Mouse (Mus musculus) testis, adult 2 months (tissue): ENCODE data around the gene Hist4h4. TPM values are rescaled to one million over a fixed set of nuclear protein-coding genes. Genes with fewer than 3 reads are reported as not detected.

ENCODE experiments used
- H3K27ac ChIP-seq: fragments of 200-500 bp; 2 replicates; pipeline ENCODE4 v1.5.1; 2012; ENCODE audit warnings: low read depth, low read length; ENCODE audit not compliant: control insufficient read depth, insufficient read depth
- H3K27me3 ChIP-seq: fragments of 200-500 bp; 2 replicates; pipeline ENCODE4 v1.6.1; 2012; ENCODE audit warnings: mild to moderate bottlenecking, low read length, moderate library complexity; ENCODE audit not compliant: control insufficient read depth, insufficient read depth
- H3K36me3 ChIP-seq: fragments of 200-500 bp; 2 replicates; pipeline ENCODE4 v1.6.1; 2012; ENCODE audit warnings: mild to moderate bottlenecking, low read length; ENCODE audit not compliant: control insufficient read depth, insufficient read depth
- H3K4me1 ChIP-seq: fragments of 200-500 bp; 2 replicates; pipeline ENCODE4 v1.6.1; 2012; ENCODE audit warnings: low read length; ENCODE audit not compliant: control insufficient read depth, insufficient read depth
- H3K4me3 ChIP-seq: fragments of 200-500 bp; 2 replicates; pipeline ENCODE4 v1.5.1; 2012; ENCODE audit warnings: low read depth, mild to moderate bottlenecking, low read length, moderate library complexity, mixed read lengths; ENCODE audit not compliant: control insufficient read depth
- CTCF ChIP-seq: fragments of 200-500 bp; IDR thresholded peaks from 2 replicates; pipeline ENCODE4 v1.5.1; 2012; ENCODE audit warnings: low read depth, mild to moderate bottlenecking, inconsistent platforms, low read length, moderate library complexity; ENCODE audit not compliant: control insufficient read depth, insufficient read depth, insufficient replicate concordance
- POLR2A ChIP-seq: fragments of 200-500 bp; IDR thresholded peaks from 2 replicates; pipeline ENCODE4 v1.6.1; 2012; ENCODE audit warnings: low read depth, mild to moderate bottlenecking, inconsistent platforms, low read length, moderate library complexity; ENCODE audit not compliant: control insufficient read depth
- polyA plus RNA-seq: library from polyadenylated mRNA; depleted of rRNA; stranded (reverse); fragments of >200 nt; gene quantifications from 2 replicates; pipeline ENCODE4 v1.2.3, GENCODE M21; 2012; rRNA removed

Hist4h4 gene
- polyA plus RNA-seq, 1 experiment: 0.96 TPM

- H3K27me3 ChIP-seq: no peaks in the 10 kb centered on the region
- peaks cover 7% of the 10 kb centered on the region for H3K4me1 ChIP-seq
- TF ChIP-seq POLR2A: no peak
- no peak for TF ChIP-seq CTCF
- no peaks in the 10 kb centered on the region for H3K36me3 ChIP-seq
- H3K27ac ChIP-seq: no peak within 1 kb of the TSS
- H3K4me3 ChIP-seq: peak within 1 kb of the TSS; percentile 2
These were observed 22.7 kb downstream of the Hist4h4 start, which contains the start of gene Gucy2c for GRCm38 (mm10) chr6:136781377-136781986. Gene Gucy2c, minus strand, starts transcription at chr6:136781765.

- Histone ChIP-seq H3K36me3 (no peaks in the 10 kb centered on the region), H3K4me1 (peaks cover 5% of the 10 kb centered on the region), H3K27me3 (no peaks in the 10 kb centered on the region), H3K27ac (no peak overlapping the region), H3K4me3 (no peak overlapping the region)
- TF ChIP-seq CTCF: no peak
- TF ChIP-seq POLR2A: no peak
These were observed 27.8 kb downstream of the Hist4h4 start for GRCm38 (mm10) chr6:136776392-136776791.

- no peak for TF ChIP-seq POLR2A
- TF ChIP-seq CTCF: no peak
- Histone ChIP-seq H3K27me3 (no peaks in the 10 kb centered on the region), H3K27ac (no peak overlapping the region), H3K36me3 (no peaks in the 10 kb centered on the region), H3K4me3 (no peak overlapping the region), H3K4me1 (no peaks in the 10 kb centered on the region)
These were observed 34.4 kb downstream of the Hist4h4 start for GRCm38 (mm10) chr6:136769859-136770258.

- Histone ChIP-seq H3K4me3 (no peak overlapping the region), H3K27ac (no peak overlapping the region), H3K36me3 (no peaks in the 10 kb centered on the region), H3K4me1 (no peaks in the 10 kb centered on the region), H3K27me3 (no peaks in the 10 kb centered on the region)
- TF ChIP-seq CTCF (no peak), POLR2A (no peak)
These were observed 35.1 kb downstream of the Hist4h4 start for GRCm38 (mm10) chr6:136769143-136769542.

- TF ChIP-seq POLR2A (no peak), CTCF (no peak)
- H3K27ac ChIP-seq: no peak overlapping the region
- no peaks in the 10 kb centered on the region for H3K36me3 ChIP-seq
- H3K4me3 ChIP-seq: no peak overlapping the region
- H3K27me3 ChIP-seq: no peaks in the 10 kb centered on the region
- H3K4me1 ChIP-seq: no peaks in the 10 kb centered on the region
These were observed 40.3 kb downstream of the Hist4h4 start for GRCm38 (mm10) chr6:136763912-136764311.

Other genes starting within 250 kb of the Hist4h4 start
- gene Plbd1, start 142.5 kb downstream of the Hist4h4 start, polyA plus RNA-seq: 47.4 and 53.7 TPM in 2 replicates
- 0.16 and 0.33 TPM in 2 replicates for gene Gucy2c, start 22.6 kb downstream of the Hist4h4 start, polyA plus RNA-seq
- 34.2 and 47.7 TPM in 2 replicates for gene H2afj, start 3.8 kb upstream of the Hist4h4 start, polyA plus RNA-seq
- gene BC049715, start 23.2 kb upstream of the Hist4h4 start, polyA plus RNA-seq: 150 and 168 TPM in 2 replicates
- 236 and 252 TPM in 2 replicates for gene Wbp11, start 23.8 kb upstream of the Hist4h4 start, polyA plus RNA-seq
- gene Smco3, start 31.0 kb upstream of the Hist4h4 start, polyA plus RNA-seq: 0.22 TPM in 1 of 2 replicates, not detected in the other
- 0.96 and 1.0 TPM in 2 replicates for gene Art4, start 53.3 kb upstream of the Hist4h4 start, polyA plus RNA-seq
- 51.0 and 80.5 TPM in 2 replicates for gene Mgp, start 71.4 kb upstream of the Hist4h4 start, polyA plus RNA-seq
- 0.09 TPM in 1 of 2 replicates, not detected in the other for gene Erp27, start 117.8 kb upstream of the Hist4h4 start, polyA plus RNA-seq
- 2.2 and 6.5 TPM in 2 replicates for gene Pde6h, start 119.4 kb upstream of the Hist4h4 start, polyA plus RNA-seq
- 5.4 and 5.8 TPM in 2 replicates for gene Arhgdib, start 137.5 kb upstream of the Hist4h4 start, polyA plus RNA-seq